Mouse (Mus musculus): ENCODE measurements around the gene Sorcs2. TPM values are rescaled to one million over a fixed set of nuclear protein-coding genes. Genes with fewer than 3 reads are reported as not detected.

Gene Sorcs2
- polyA plus RNA-seq (2014; fragmentation: Nextera tagmentation; extraction: Ambion mirVana) = 11.1 and 12.6 TPM in 2 replicates

- Histone ChIP-seq H3K27me3 (ENCODE audit: control insufficient read depth, insufficient read depth, low read length) (peaks cover 3% of the 10 kb centered on the region; the same call in 1 of the 2 replicates), H3K4me3 (ENCODE audit: low read depth, low read length) (peak within 1 kb of the TSS; percentile 83), H3K9ac (replicated peaks; ENCODE audit: low read depth, low read length) (peak within 1 kb of the TSS; percentile 81), H3K27ac (ENCODE audit: low read depth, low read length) (no peak within 1 kb of the TSS), H3K4me1 (ENCODE audit: control insufficient read depth, insufficient read depth, low read length) (peaks cover 4% of the 10 kb centered on the region; the same call in 1 of the 2 replicates), H3K9me3 (ENCODE audit: control insufficient read depth, low read length) (no peaks in the 10 kb centered on the region), H3K36me3 (ENCODE audit: control insufficient read depth, insufficient read depth, low read length) (no peaks in the 10 kb centered on the region), H3K4me2 (ENCODE audit: low read depth, low read length) (peak within 1 kb of the TSS; percentile 100)
- under 1% methylated on average over 33 of the region's 45 CpGs for WGBS
- ATAC-seq (ENCODE audit: low read depth) = peak; percentile 91
These were observed at the start of gene Sorcs2 for GRCm38 (mm10) chr5:36397837-36398282. Sorcs2 (minus strand) TSS chr5:36398139.

GRCm38 (mm10) chr5:36446166-36446890, 48.4 kb upstream of the Sorcs2 start:
- ATAC-seq (ENCODE audit: low read depth) = no peak
- no peaks in the 10 kb centered on the region for H3K4me1 ChIP-seq (ENCODE audit: control insufficient read depth, insufficient read depth, low read length)
- H3K4me2 ChIP-seq (ENCODE audit: low read depth, low read length) = no peak overlapping the region
- 49% methylated on average over 9 of the region's 9 CpGs for WGBS
- no peak overlapping the region for H3K27ac ChIP-seq (ENCODE audit: low read depth, low read length)
- no peaks in the 10 kb centered on the region for H3K27me3 ChIP-seq (ENCODE audit: control insufficient read depth, insufficient read depth, low read length)
- no peaks in the 10 kb centered on the region for H3K36me3 ChIP-seq (ENCODE audit: control insufficient read depth, insufficient read depth, low read length)
- no peak overlapping the region for H3K4me3 ChIP-seq (ENCODE audit: low read depth, low read length)
- no peak overlapping the region for H3K9ac ChIP-seq (replicated peaks; ENCODE audit: low read depth, low read length)
- H3K9me3 ChIP-seq (ENCODE audit: control insufficient read depth, low read length) = no peaks in the 10 kb centered on the region

GRCm38 (mm10) chr5:36445028-36445427, 47.1 kb upstream of the Sorcs2 start:
- H3K36me3 ChIP-seq (ENCODE audit: control insufficient read depth, insufficient read depth, low read length) = no peaks in the 10 kb centered on the region
- H3K27me3 ChIP-seq (ENCODE audit: control insufficient read depth, insufficient read depth, low read length) = no peaks in the 10 kb centered on the region
- no peak overlapping the region for H3K9ac ChIP-seq (replicated peaks; ENCODE audit: low read depth, low read length)
- H3K4me2 ChIP-seq (ENCODE audit: low read depth, low read length) = no peak overlapping the region
- H3K27ac ChIP-seq (ENCODE audit: low read depth, low read length) = no peak overlapping the region
- 25% methylated on average over 8 of the region's 8 CpGs for WGBS
- no peaks in the 10 kb centered on the region for H3K9me3 ChIP-seq (ENCODE audit: control insufficient read depth, low read length)
- ATAC-seq (ENCODE audit: low read depth) = no peak
- no peaks in the 10 kb centered on the region for H3K4me1 ChIP-seq (ENCODE audit: control insufficient read depth, insufficient read depth, low read length)
- no peak overlapping the region for H3K4me3 ChIP-seq (ENCODE audit: low read depth, low read length)

- H3K27me3 ChIP-seq (ENCODE audit: control insufficient read depth, insufficient read depth, low read length) = no peaks in the 10 kb centered on the region
- no peak overlapping the region for H3K9ac ChIP-seq (replicated peaks; ENCODE audit: low read depth, low read length)
- H3K4me3 ChIP-seq (ENCODE audit: low read depth, low read length) = no peak overlapping the region
- no peaks in the 10 kb centered on the region for H3K9me3 ChIP-seq (ENCODE audit: control insufficient read depth, low read length)
- H3K36me3 ChIP-seq (ENCODE audit: control insufficient read depth, insufficient read depth, low read length) = no peaks in the 10 kb centered on the region
- no peak for ATAC-seq (ENCODE audit: low read depth)
- no peak overlapping the region for H3K4me2 ChIP-seq (ENCODE audit: low read depth, low read length)
- H3K4me1 ChIP-seq (ENCODE audit: control insufficient read depth, insufficient read depth, low read length) = no peaks in the 10 kb centered on the region
- 61% methylated on average over 4 of the region's 4 CpGs for WGBS
- no peak overlapping the region for H3K27ac ChIP-seq (ENCODE audit: low read depth, low read length)
These were observed 46.7 kb upstream of the Sorcs2 start for GRCm38 (mm10) chr5:36444611-36445010.

- ATAC-seq (ENCODE audit: low read depth) = no peak
- H3K4me3 ChIP-seq (ENCODE audit: low read depth, low read length) = no peak overlapping the region
These were observed 42.8 kb upstream of the Sorcs2 start for GRCm38 (mm10) chr5:36440741-36441140.

GRCm38 (mm10) chr5:36436858-36437257, 38.9 kb upstream of the Sorcs2 start:
- 86% methylated on average over 4 of the region's 4 CpGs for WGBS

More at GRCm38 (mm10) chr5:36440741-36441140, 42.8 kb upstream of the Sorcs2 start:
- Histone ChIP-seq H3K4me1 (ENCODE audit: control insufficient read depth, insufficient read depth, low read length) (no peaks in the 10 kb centered on the region), H3K9me3 (ENCODE audit: control insufficient read depth, low read length) (no peaks in the 10 kb centered on the region), H3K36me3 (ENCODE audit: control insufficient read depth, insufficient read depth, low read length) (no peaks in the 10 kb centered on the region), H3K4me2 (ENCODE audit: low read depth, low read length) (no peak overlapping the region), H3K27me3 (ENCODE audit: control insufficient read depth, insufficient read depth, low read length) (no peaks in the 10 kb centered on the region), H3K9ac (replicated peaks; ENCODE audit: low read depth, low read length) (no peak overlapping the region), H3K27ac (ENCODE audit: low read depth, low read length) (no peak overlapping the region)
- 60% methylated on average over 3 of the region's 3 CpGs for WGBS

GRCm38 (mm10) chr5:36434398-36434967, 36.5 kb upstream of the Sorcs2 start:
- Histone ChIP-seq H3K36me3 (ENCODE audit: control insufficient read depth, insufficient read depth, low read length) (no peaks in the 10 kb centered on the region), H3K27ac (ENCODE audit: low read depth, low read length) (no peak overlapping the region), H3K27me3 (ENCODE audit: control insufficient read depth, insufficient read depth, low read length) (no peaks in the 10 kb centered on the region), H3K4me3 (ENCODE audit: low read depth, low read length) (no peak overlapping the region), H3K4me1 (ENCODE audit: control insufficient read depth, insufficient read depth, low read length) (peaks cover 7% of the 10 kb centered on the region; the same call in 1 of the 2 replicates), H3K9ac (replicated peaks; ENCODE audit: low read depth, low read length) (no peak overlapping the region), H3K4me2 (ENCODE audit: low read depth, low read length) (no peak overlapping the region), H3K9me3 (ENCODE audit: control insufficient read depth, low read length) (no peaks in the 10 kb centered on the region)
- 44% methylated on average over 9 of the region's 9 CpGs for WGBS
- no peak for ATAC-seq (ENCODE audit: low read depth)

More at GRCm38 (mm10) chr5:36436858-36437257, 38.9 kb upstream of the Sorcs2 start:
- no peak overlapping the region for H3K4me3 ChIP-seq (ENCODE audit: low read depth, low read length)
- H3K27me3 ChIP-seq (ENCODE audit: control insufficient read depth, insufficient read depth, low read length) = no peaks in the 10 kb centered on the region
- H3K4me2 ChIP-seq (ENCODE audit: low read depth, low read length) = no peak overlapping the region
- H3K9me3 ChIP-seq (ENCODE audit: control insufficient read depth, low read length) = no peaks in the 10 kb centered on the region
- no peak for ATAC-seq (ENCODE audit: low read depth)
- no peak overlapping the region for H3K9ac ChIP-seq (replicated peaks; ENCODE audit: low read depth, low read length)
- no peaks in the 10 kb centered on the region for H3K36me3 ChIP-seq (ENCODE audit: control insufficient read depth, insufficient read depth, low read length)
- peaks cover 7% of the 10 kb centered on the region; the same call in 1 of the 2 replicates for H3K4me1 ChIP-seq (ENCODE audit: control insufficient read depth, insufficient read depth, low read length)
- no peak overlapping the region for H3K27ac ChIP-seq (ENCODE audit: low read depth, low read length)

- Histone ChIP-seq H3K4me2 (ENCODE audit: low read depth, low read length) (no peak overlapping the region), H3K27me3 (ENCODE audit: control insufficient read depth, insufficient read depth, low read length) (no peaks in the 10 kb centered on the region), H3K9me3 (ENCODE audit: control insufficient read depth, low read length) (no peaks in the 10 kb centered on the region), H3K4me1 (ENCODE audit: control insufficient read depth, insufficient read depth, low read length) (peaks cover 7% of the 10 kb centered on the region; the same call in 1 of the 2 replicates), H3K27ac (ENCODE audit: low read depth, low read length) (no peak overlapping the region), H3K36me3 (ENCODE audit: control insufficient read depth, insufficient read depth, low read length) (no peaks in the 10 kb centered on the region), H3K9ac (replicated peaks; ENCODE audit: low read depth, low read length) (no peak overlapping the region), H3K4me3 (ENCODE audit: low read depth, low read length) (no peak overlapping the region)
- no peak for ATAC-seq (ENCODE audit: low read depth)
- 80% methylated on average over 2 of the region's 2 CpGs for WGBS
These were observed 33.8 kb upstream of the Sorcs2 start for GRCm38 (mm10) chr5:36431711-36432110.

GRCm38 (mm10) chr5:36429551-36429950, 31.6 kb upstream of the Sorcs2 start:
- H3K36me3 ChIP-seq (ENCODE audit: control insufficient read depth, insufficient read depth, low read length) = no peaks in the 10 kb centered on the region
- H3K4me1 ChIP-seq (ENCODE audit: control insufficient read depth, insufficient read depth, low read length) = peaks cover 3% of the 10 kb centered on the region; the same call in 1 of the 2 replicates
- H3K27me3 ChIP-seq (ENCODE audit: control insufficient read depth, insufficient read depth, low read length) = no peaks in the 10 kb centered on the region
- no peak overlapping the region for H3K4me2 ChIP-seq (ENCODE audit: low read depth, low read length)
- 86% methylated on average over 3 of the region's 3 CpGs for WGBS
- no peak for ATAC-seq (ENCODE audit: low read depth)
- H3K27ac ChIP-seq (ENCODE audit: low read depth, low read length) = no peak overlapping the region
- H3K4me3 ChIP-seq (ENCODE audit: low read depth, low read length) = no peak overlapping the region
- H3K9ac ChIP-seq (replicated peaks; ENCODE audit: low read depth, low read length) = no peak overlapping the region
- no peaks in the 10 kb centered on the region for H3K9me3 ChIP-seq (ENCODE audit: control insufficient read depth, low read length)
